Mouse (Mus musculus): ENCODE data around the gene Rnf185.

DNA sequence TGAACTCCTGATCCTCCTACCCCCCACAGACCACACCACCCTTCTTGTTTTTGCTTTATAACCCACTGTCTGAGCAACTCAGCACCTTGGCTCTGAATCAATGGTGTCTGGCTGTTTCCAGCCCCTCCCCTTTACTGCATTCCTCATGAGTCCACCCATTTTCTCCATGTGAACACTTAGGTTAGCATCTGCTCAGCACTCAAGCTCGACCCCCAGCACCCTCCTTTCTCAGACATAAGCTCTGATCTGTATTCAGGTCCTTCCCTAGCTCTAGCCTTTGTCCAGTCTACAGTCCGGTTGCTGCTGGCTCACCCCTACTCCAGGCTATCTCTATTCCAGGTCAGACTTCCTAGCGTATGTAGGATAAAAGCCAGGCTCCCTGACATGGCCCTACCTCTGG lies 56.1 kb downstream of the Rnf185 start:
- TF ChIP-seq POLR2A (IDR thresholded peaks at IDR 0.05; ENCODE audit: low read depth, low read length) (no peak), CTCF (IDR thresholded peaks at IDR 0.05; ENCODE audit: borderline replicate concordance, insufficient read depth, low read length) (no peak)

Measured in embryonic fibroblast, embryonic 13.5 days (primary cell).